Mouse (Mus musculus) left cerebral cortex, adult 2 months (tissue): ENCODE measurements around the gene Sycp1. TPM values are rescaled to one million over a fixed set of nuclear protein-coding genes. Genes with fewer than 3 reads are reported as not detected.

ENCODE experiments used
- DNase-seq, 2 experiments: peaks; one replicate each; pipeline ENCODE4 v3.0.0; 2021 to 2022; ENCODE audit warnings: low spot score in 2 of 2, mixed read lengths in 1 of 2; ENCODE audit errors: extremely low spot score in 1 of 2
- H3K27ac ChIP-seq: fragments of 200-600 bp; 2 replicates; pipeline ENCODE4 v1.8.1; 2022
- H3K4me3 ChIP-seq: fragments of 200-600 bp; 2 replicates; pipeline ENCODE4 v1.8.1; 2022
- CTCF ChIP-seq: fragments of 200-600 bp; IDR thresholded peaks from 2 replicates; pipeline ENCODE4 v1.8.1; 2022; ENCODE audit warnings: antibody characterized with exemption, mild to moderate bottlenecking, moderate library complexity
- intact Hi-C: fragments of 180-260 bp; cut with DNase I; formaldehyde crosslinking; loops from one replicate; pipeline ENCODE4 v1.15.1; 2025
- long read RNA-seq, 2 experiments: library from polyadenylated mRNA; stranded (forward); transcript quantifications; one replicate each; pipeline ENCODE4 v2.0.0; 2021; ENCODE audit warnings: borderline mapping rate in 2 of 2
- total RNA-seq, 2 experiments: library from RNA; stranded (reverse); gene quantifications; 2 replicates each; pipeline ENCODE4 v1.2.3; 2021

Gene Sycp1
- not detected for total RNA-seq
- long read RNA-seq, experiment 1 = 0 reads
- long read RNA-seq, experiment 2 = 0 reads

DNA sequence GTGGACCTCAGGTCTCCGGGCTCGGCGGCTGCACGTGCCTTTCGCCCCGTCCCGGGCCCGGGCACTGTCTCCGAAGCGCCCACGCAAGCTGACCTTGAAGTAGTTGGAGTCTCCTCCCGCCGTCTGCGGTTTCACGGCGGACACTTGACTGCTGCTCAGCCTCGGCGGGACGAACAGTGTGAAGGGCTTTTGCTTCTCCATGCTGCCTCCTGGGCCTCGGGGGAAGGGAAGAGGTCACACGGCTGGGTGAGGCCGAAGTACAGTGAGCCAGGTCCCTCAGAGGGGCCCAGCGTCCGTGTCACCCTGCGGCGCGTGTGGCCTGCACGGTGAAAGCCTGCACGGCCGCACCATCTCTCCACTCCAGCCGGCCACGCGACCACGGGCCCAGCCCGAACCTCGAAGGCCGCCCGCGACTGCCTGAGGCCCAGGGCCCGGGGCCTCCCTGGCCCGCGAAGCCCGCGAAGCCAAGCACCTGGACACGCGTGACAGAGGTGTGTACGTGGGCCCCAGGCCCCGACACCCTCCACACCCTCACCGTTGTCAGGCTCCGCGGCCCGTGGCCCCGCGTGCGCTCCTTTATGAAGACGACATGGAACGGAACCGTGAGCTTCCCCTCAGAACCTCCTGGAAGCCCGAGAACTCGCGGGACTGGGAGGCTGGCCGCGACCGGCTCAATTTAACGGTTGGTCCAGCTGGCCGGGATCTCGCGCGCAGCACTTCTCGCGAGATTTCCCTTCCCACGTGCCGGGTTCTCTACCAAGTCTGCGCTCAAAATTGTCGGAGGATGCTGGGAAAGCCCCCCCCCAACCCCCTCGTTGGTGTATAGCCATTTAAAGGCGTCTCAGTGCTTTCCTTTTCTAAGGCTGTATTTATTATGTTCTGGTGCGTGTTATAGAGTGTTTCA, at the start of gene Sycp1:
Sycp1 (minus strand) TSS at position 650 of the 904 bp plus-strand sequence.
- no peak for TF ChIP-seq CTCF
- no peak within 1 kb of the TSS for H3K4me3 ChIP-seq
- intact Hi-C loops = no loop called here
- DNase-seq = no peak
- H3K27ac ChIP-seq = no peak within 1 kb of the TSS

DNA sequence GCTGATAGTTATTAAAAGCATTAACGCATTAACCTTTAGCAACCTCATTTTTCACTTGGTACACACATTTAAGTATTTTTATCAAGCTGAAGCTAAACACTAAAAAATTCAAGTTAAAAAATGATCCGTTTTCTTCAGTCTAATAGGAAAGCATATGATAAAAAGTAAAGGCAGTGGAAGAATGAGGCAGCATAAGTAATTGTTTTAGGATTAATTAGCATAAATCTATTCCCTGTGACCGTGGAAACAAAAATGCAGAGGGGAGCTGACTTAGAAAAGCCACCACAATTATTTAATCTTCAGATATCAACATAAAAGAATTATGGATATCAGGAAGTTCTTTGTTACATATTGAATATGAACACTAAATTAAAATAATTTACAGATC, 44.4 kb upstream of the Sycp1 start:
- no peak for DNase-seq
- Histone ChIP-seq H3K27ac (no peak overlapping the region), H3K4me3 (no peak overlapping the region)
- no peak for TF ChIP-seq CTCF
- intact Hi-C loops = no loop called here

DNA sequence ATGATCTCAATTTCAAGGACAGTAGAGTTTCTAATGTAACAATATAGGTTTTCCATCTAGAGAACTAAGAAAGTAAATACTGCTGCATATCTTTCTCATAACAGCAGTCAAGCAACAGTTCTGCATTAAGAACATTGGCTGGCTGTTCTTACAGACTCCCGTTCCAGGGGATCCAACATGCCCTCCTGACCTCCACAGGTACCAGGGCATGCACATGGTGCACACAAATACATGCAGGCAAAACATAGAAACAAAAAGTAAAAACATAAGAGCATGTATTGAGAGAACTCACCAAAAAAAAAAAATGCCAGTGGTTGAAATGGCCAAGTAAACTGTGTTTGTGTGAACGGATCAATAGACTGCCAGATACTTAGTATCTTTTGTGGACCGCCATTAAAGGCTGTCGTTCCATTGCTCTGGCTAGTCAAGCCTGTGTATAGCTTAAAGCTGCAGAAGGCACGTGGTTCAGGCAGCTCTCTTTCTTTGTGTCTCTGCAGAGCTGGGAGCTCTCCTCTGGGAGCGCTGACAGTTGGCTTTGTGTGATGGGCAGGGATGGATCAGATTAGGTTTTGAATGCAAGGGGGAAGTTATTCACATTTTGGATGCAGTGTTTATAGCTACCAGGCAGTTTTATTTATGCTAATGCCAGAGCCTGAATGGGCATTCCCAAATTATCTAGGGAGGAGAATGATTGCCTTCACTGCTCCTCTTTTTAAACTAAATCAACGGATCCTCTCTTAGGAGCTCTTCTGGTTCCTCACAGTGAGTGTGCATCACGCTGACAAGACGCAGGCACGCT, 43.8 kb upstream of the Sycp1 start:
- intact Hi-C loops = no loop called here
- no peak overlapping the region for H3K4me3 ChIP-seq
- H3K27ac ChIP-seq = no peak overlapping the region
- TF ChIP-seq CTCF = no peak; the same call in 1 of the 2 replicates
- no peak for DNase-seq

DNA sequence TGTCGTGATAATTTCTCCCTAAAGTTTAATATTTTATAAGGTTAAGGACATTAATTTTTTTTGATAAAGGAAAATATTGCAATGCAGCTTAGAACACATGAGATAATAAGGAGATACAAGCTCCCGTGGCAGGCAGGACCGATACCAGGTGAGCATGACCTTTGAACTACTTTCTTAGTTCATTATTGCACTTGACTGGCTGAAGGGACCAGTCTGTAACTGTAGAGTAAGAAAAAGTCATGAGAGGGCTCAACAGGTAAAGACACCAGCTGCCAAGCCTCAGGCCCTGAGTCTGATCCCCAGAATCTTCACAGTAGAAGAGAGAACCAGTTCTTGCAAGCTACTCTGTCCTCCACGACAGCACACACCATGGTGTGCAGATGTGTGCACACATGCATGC, 41.0 kb upstream of the Sycp1 start:
- no peak for TF ChIP-seq CTCF
- intact Hi-C loops = no loop called here
- DNase-seq = no peak
- Histone ChIP-seq H3K27ac (no peak overlapping the region), H3K4me3 (no peak overlapping the region)

DNA sequence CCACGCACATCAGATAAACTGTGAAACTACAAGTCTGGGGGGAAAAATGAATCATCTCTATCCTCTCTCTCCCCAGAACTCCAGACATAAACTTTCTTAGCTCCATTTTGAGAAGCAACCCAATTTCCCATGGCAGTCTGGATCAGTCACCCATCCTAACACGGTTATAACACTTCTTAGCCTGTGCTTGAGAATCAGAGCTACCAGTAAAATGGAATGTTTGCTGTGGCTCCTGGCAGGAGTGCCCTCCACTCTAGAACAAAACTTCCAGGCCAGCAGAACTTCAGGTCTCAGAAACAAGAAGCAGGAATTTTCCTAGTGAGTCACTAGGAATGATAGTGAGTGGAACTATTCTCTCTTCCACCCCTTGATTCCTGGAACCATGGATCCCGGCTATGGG, 34.6 kb upstream of the Sycp1 start:
- Histone ChIP-seq H3K4me3 (no peak overlapping the region), H3K27ac (no peak overlapping the region)
- intact Hi-C loops = no loop called here
- DNase-seq = no peak
- TF ChIP-seq CTCF = no peak

DNA sequence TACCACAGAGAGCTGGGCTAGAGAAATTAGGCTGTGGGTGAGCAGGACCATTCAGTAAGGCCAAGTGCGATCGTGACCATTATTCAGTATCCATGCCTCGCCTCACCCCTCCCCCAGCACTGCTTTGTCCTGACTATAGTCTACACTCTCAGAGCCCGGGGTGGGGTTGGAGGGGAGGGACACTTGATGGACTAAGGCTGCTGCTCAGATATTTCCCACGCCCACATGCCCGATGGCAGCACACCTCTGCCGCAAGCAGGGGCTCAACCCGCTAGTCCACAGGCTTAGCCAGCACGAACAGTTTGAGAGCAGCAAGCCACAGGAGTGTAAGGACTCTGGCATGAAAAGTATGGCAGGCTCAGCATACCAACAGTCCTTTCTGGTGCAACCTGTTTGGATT, 34.2 kb upstream of the Sycp1 start:
- no peak for TF ChIP-seq CTCF
- DNase-seq = no peak
- no peak overlapping the region for H3K27ac ChIP-seq
- no peak overlapping the region for H3K4me3 ChIP-seq
- intact Hi-C loops = no loop called here

DNA sequence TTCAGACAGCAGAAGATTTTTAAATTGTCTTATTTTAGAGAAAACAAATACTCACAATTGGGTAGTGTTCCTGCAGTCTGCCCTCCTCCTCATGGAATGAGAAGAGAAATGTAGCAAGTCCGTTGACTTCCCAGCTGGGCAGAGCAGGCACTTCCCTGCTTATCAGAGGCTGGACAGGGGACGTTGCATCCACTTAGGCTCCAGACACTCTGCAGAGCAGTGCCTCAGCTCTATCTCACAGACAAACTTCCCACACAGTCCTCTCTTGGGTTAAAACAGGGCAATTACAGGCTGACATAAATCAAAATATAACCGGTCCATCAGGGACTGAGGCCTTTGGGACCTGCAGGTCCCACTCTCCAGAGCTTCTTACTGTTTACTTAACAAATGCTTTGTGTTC, 28.1 kb upstream of the Sycp1 start, which contains the start of gene Nr1h5:
Nr1h5 (minus strand) TSS at position 101 of the 400 bp plus-strand sequence.
- DNase-seq = no peak
- Histone ChIP-seq H3K4me3 (no peak within 1 kb of the TSS), H3K27ac (no peak within 1 kb of the TSS)
- TF ChIP-seq CTCF = no peak
- intact Hi-C loops = no loop called here

DNA sequence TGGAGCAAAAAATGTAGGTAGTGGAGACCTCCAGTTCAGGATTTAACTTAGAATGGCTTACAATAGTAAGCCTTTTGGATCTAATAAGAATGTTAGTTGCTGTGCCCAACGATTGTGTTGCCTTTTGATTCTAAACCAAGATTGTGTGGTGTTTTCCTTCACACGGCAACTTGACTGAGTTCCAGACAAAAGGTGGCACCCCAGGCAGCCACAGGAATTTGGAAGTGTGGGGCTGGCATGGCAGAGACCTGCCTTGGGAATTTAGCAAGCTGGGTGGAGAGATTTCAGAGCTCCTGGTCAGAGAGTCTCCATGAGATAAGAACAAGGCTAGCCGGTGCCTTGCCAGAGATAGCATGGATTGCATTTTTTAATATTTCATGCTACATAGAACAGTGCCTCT, 19.7 kb upstream of the Sycp1 start:
- intact Hi-C loops = no loop called here
- H3K27ac ChIP-seq = no peak overlapping the region
- no peak for TF ChIP-seq CTCF
- no peak for DNase-seq
- no peak overlapping the region for H3K4me3 ChIP-seq

DNA sequence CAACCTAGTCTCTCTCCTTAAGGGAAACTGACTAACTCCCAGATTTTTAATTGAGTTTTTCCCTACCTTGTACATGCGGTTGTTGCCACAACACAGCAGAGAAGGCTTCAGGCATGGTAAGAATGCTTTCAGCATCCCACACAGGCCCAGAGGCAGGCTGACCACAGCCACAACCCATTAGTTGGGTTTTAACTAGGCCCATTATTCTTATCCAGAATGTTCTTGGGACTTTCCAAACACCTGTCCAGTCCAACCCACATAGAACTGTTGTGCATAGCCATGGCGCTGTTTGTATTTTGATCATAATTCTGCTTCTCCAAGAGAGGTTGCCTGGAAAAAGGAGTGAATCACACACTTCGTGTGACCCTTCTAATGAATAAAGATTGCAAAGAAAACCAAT, 19.2 kb upstream of the Sycp1 start:
- no peak for TF ChIP-seq CTCF
- intact Hi-C loops = no loop called here
- no peak overlapping the region for H3K4me3 ChIP-seq

DNA sequence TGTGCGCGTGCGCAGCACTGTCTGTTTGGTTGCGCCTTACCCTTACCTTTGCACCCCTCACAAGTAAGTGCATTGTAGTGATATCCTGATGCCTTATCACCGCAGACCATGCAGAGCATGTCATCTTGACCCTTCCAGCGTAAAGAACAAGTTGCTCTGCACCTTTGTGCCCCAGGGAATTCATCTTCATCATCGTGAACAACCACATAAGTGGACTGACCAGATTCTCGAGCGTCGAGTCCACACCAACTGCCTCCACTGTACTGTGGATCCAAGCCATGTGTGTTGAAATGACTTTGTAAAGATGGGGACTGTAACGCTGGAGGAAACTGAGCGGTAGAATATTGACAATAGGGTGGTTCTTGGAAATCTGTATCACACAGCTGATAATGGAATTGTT, 18.6 kb upstream of the Sycp1 start:
- H3K4me3 ChIP-seq = no peak overlapping the region
- TF ChIP-seq CTCF = no peak
- intact Hi-C loops = no loop called here
- no peak for DNase-seq
- H3K27ac ChIP-seq = no peak overlapping the region

More for the DNA sequence above, 19.2 kb upstream of the Sycp1 start:
- no peak overlapping the region for H3K27ac ChIP-seq
- DNase-seq = no peak

DNA sequence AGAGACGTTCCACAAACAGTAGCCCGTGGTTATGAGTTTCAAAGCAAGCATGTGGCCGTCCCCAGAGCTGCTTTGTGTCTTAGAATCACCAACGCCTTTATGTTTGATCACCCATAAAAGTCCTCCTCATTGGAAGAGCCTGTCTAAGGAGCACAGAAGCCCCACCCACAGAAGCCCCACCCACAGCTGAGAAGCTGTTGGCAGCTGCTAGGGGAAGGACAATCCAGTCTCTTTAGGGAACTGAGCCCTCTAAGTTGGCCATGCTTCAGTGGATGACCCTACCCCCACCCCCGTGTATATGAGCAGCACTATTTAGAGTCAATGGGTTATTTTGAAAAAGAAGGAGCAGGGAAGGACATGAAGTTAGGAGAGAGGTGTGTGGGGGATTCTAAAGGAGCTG, 11.0 kb upstream of the Sycp1 start:
- intact Hi-C loops = no loop called here
- Histone ChIP-seq H3K27ac (no peak overlapping the region), H3K4me3 (no peak overlapping the region)
- TF ChIP-seq CTCF = no peak
- no peak for DNase-seq

DNA sequence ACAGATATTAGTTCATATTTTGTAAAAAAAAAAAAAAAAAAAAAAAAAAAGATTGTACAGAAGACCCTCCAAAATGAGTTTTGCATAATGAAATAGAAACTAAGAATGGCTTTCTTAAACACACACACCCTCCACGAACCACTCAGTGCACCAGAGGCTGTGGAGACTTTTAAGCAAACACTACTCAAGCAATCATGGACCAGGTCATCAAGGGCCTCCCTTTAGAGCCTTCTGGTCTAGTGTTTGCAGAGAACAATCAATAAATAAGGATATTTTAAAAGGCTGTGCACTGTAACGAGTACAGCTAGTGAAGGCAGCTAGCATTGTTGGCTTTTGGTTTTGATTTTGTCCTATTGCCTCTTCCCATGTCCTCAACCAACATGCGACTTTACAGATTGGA, 10.4 kb upstream of the Sycp1 start:
- TF ChIP-seq CTCF = no peak
- no peak for DNase-seq
- H3K4me3 ChIP-seq = no peak overlapping the region
- no peak overlapping the region for H3K27ac ChIP-seq
- intact Hi-C loops = no loop called here
